Mouse (Mus musculus): ENCODE measurements around the gene Iqsec1. TPM values are rescaled to one million over a fixed set of nuclear protein-coding genes. Genes with fewer than 3 reads are reported as not detected.

Iqsec1 gene
- total and polyA plus RNA-seq, 2 experiments from 2014 or later, result 34.5 to 149 TPM

- Histone ChIP-seq H3K4me1 (ENCODE audit: insufficient read depth, low read length) (peaks cover 14% of the 10 kb centered on the region; the same call in 1 of the 2 replicates), H3K4me2 (ENCODE audit: low read depth, low read length, poor library complexity, severe bottlenecking) (peak overlapping the region; percentile 96), H3K4me3 (ENCODE audit: low read depth, low read length) (no peak overlapping the region), H3K27ac (ENCODE audit: low read depth, low read length) (0 out of 2 replicates have a peak overlapping the region, but pooled peaks have one; percentile 26), H3K9me3 (ENCODE audit: low read length) (no peaks in the 10 kb centered on the region), H3K27me3 (ENCODE audit: insufficient read depth, low read length) (no peaks in the 10 kb centered on the region), H3K36me3 (ENCODE audit: insufficient read depth, low read length) (no peaks in the 10 kb centered on the region), H3K9ac (replicated peaks; ENCODE audit: low read length, poor library complexity, severe bottlenecking) (0 out of 2 replicates have a peak overlapping the region, but pooled peaks have one; percentile 90)
- DNase-seq (ENCODE audit: low spot score), result no peak
- no peak for ATAC-seq (ENCODE audit: low FRiP score)
- no peak for TF ChIP-seq CTCF (IDR thresholded peaks at IDR 0.05)
Measured at GRCm38 (mm10) chr6:90734806-90735205, 253.7 kb downstream of the Iqsec1 start.

- Histone ChIP-seq H3K36me3 (ENCODE audit: insufficient read depth, low read length) (no peaks in the 10 kb centered on the region), H3K27ac (ENCODE audit: low read depth, low read length) (no peak overlapping the region), H3K9ac (replicated peaks; ENCODE audit: low read length, poor library complexity, severe bottlenecking) (no peak overlapping the region), H3K4me2 (ENCODE audit: low read depth, low read length, poor library complexity, severe bottlenecking) (no peak overlapping the region), H3K9me3 (ENCODE audit: low read length) (no peaks in the 10 kb centered on the region), H3K4me3 (ENCODE audit: low read depth, low read length) (no peak overlapping the region), H3K27me3 (ENCODE audit: insufficient read depth, low read length) (no peaks in the 10 kb centered on the region), H3K4me1 (ENCODE audit: insufficient read depth, low read length) (peaks cover 15% of the 10 kb centered on the region; the same call in 1 of the 2 replicates)
- no peak for TF ChIP-seq CTCF (IDR thresholded peaks at IDR 0.05)
- ATAC-seq (ENCODE audit: low FRiP score) (no peak), DNase-seq (ENCODE audit: low spot score) (no peak)
- WGBS, result 34% methylated on average over 4 of the region's 4 CpGs
Measured at GRCm38 (mm10) chr6:90731327-90731726, 257.2 kb downstream of the Iqsec1 start.

- Histone ChIP-seq H3K4me1 (ENCODE audit: insufficient read depth, low read length) (peaks cover 9% of the 10 kb centered on the region; the same call in 1 of the 2 replicates), H3K27me3 (ENCODE audit: insufficient read depth, low read length) (no peaks in the 10 kb centered on the region), H3K27ac (ENCODE audit: low read depth, low read length) (no peak overlapping the region), H3K4me2 (ENCODE audit: low read depth, low read length, poor library complexity, severe bottlenecking) (no peak overlapping the region), H3K4me3 (ENCODE audit: low read depth, low read length) (no peak overlapping the region), H3K9ac (replicated peaks; ENCODE audit: low read length, poor library complexity, severe bottlenecking) (no peak overlapping the region), H3K36me3 (ENCODE audit: insufficient read depth, low read length) (no peaks in the 10 kb centered on the region), H3K9me3 (ENCODE audit: low read length) (no peaks in the 10 kb centered on the region)
- WGBS, result 44% methylated on average over 5 of the region's 5 CpGs
- ATAC-seq (ENCODE audit: low FRiP score) (no peak), DNase-seq (ENCODE audit: low spot score) (peak; percentile 53)
- no peak for TF ChIP-seq CTCF (IDR thresholded peaks at IDR 0.05)
Measured at GRCm38 (mm10) chr6:90729829-90730228, 258.7 kb downstream of the Iqsec1 start.

- peak; percentile 84 for DNase-seq (ENCODE audit: low spot score)
Measured at GRCm38 (mm10) chr6:90728491-90728931, 260.0 kb downstream of the Iqsec1 start.

GRCm38 (mm10) chr6:90727826-90728225, 260.7 kb downstream of the Iqsec1 start:
- WGBS, result 81% methylated on average over 3 of the region's 3 CpGs
- TF ChIP-seq CTCF (IDR thresholded peaks at IDR 0.05), result no peak
- no peaks in the 10 kb centered on the region for H3K27me3 ChIP-seq (ENCODE audit: insufficient read depth, low read length)
- H3K4me3 ChIP-seq (ENCODE audit: low read depth, low read length), result no peak overlapping the region
- ATAC-seq (ENCODE audit: low FRiP score) (no peak), DNase-seq (ENCODE audit: low spot score) (no peak)
- H3K9me3 ChIP-seq (ENCODE audit: low read length), result no peaks in the 10 kb centered on the region
- H3K36me3 ChIP-seq (ENCODE audit: insufficient read depth, low read length), result no peaks in the 10 kb centered on the region
- H3K9ac ChIP-seq (replicated peaks; ENCODE audit: low read length, poor library complexity, severe bottlenecking), result no peak overlapping the region
- peaks cover 3% of the 10 kb centered on the region; the same call in 1 of the 2 replicates for H3K4me1 ChIP-seq (ENCODE audit: insufficient read depth, low read length)
- H3K27ac ChIP-seq (ENCODE audit: low read depth, low read length), result no peak overlapping the region
- H3K4me2 ChIP-seq (ENCODE audit: low read depth, low read length, poor library complexity, severe bottlenecking), result no peak overlapping the region

More at GRCm38 (mm10) chr6:90728491-90728931, 260.0 kb downstream of the Iqsec1 start:
- peak; percentile 92 for TF ChIP-seq CTCF (IDR thresholded peaks at IDR 0.05)
- H3K9me3 ChIP-seq (ENCODE audit: low read length), result no peaks in the 10 kb centered on the region
- H3K27ac ChIP-seq (ENCODE audit: low read depth, low read length), result no peak overlapping the region
- H3K4me2 ChIP-seq (ENCODE audit: low read depth, low read length, poor library complexity, severe bottlenecking), result no peak overlapping the region
- H3K9ac ChIP-seq (replicated peaks; ENCODE audit: low read length, poor library complexity, severe bottlenecking), result no peak overlapping the region
- peaks cover 3% of the 10 kb centered on the region; the same call in 1 of the 2 replicates for H3K4me1 ChIP-seq (ENCODE audit: insufficient read depth, low read length)
- H3K36me3 ChIP-seq (ENCODE audit: insufficient read depth, low read length), result no peaks in the 10 kb centered on the region
- no peak overlapping the region for H3K4me3 ChIP-seq (ENCODE audit: low read depth, low read length)
- H3K27me3 ChIP-seq (ENCODE audit: insufficient read depth, low read length), result no peaks in the 10 kb centered on the region
- ATAC-seq (ENCODE audit: low FRiP score), result peak; percentile 69
- 0% methylated on average over 1 of the region's 1 CpGs for WGBS

- TF ChIP-seq CTCF (IDR thresholded peaks at IDR 0.05), result no peak
- H3K27me3 ChIP-seq (ENCODE audit: insufficient read depth, low read length), result no peaks in the 10 kb centered on the region
- H3K9ac ChIP-seq (replicated peaks; ENCODE audit: low read length, poor library complexity, severe bottlenecking), result no peak overlapping the region
- DNase-seq (ENCODE audit: low spot score) (no peak), ATAC-seq (ENCODE audit: low FRiP score) (no peak)
- peaks cover 3% of the 10 kb centered on the region; the same call in 1 of the 2 replicates for H3K4me1 ChIP-seq (ENCODE audit: insufficient read depth, low read length)
- no peaks in the 10 kb centered on the region for H3K9me3 ChIP-seq (ENCODE audit: low read length)
- no peak overlapping the region for H3K4me3 ChIP-seq (ENCODE audit: low read depth, low read length)
- no peak overlapping the region for H3K27ac ChIP-seq (ENCODE audit: low read depth, low read length)
- H3K4me2 ChIP-seq (ENCODE audit: low read depth, low read length, poor library complexity, severe bottlenecking), result no peak overlapping the region
- no peaks in the 10 kb centered on the region for H3K36me3 ChIP-seq (ENCODE audit: insufficient read depth, low read length)
- WGBS, result 71% methylated on average over 2 of the region's 2 CpGs
Measured at GRCm38 (mm10) chr6:90726711-90727122, 261.8 kb downstream of the Iqsec1 start.
